Mouse (Mus musculus) liver, embryonic 16.5 days (tissue): ENCODE results near the gene B3gntl1. TPM values are rescaled to one million over a fixed set of nuclear protein-coding genes. Genes with fewer than 3 reads are reported as not detected.

Experiments used
- ATAC-seq: fragments of 200-750 bp; cut with Nextera tagmentation; 2 replicates; pipeline ENCODE4 v1.8.0; 2017; ENCODE audit warnings: low read depth, mild to moderate bottlenecking, moderate number of reproducible peaks, moderate library complexity
- H3K27ac ChIP-seq: fragments of 300-500 bp; sonication (generic); 2 replicates; pipeline ENCODE4 v1.5.1; 2014; ENCODE audit warnings: mild to moderate bottlenecking, low read length
- H3K27me3 ChIP-seq: fragments of 300-500 bp; sonication (generic); 2 replicates; pipeline ENCODE4 v1.6.1; 2014; ENCODE audit warnings: low read depth, low read length, mixed read lengths; ENCODE audit not compliant: control insufficient read depth, insufficient read depth
- H3K36me3 ChIP-seq: fragments of 300-500 bp; sonication (generic); 2 replicates; pipeline ENCODE4 v1.6.1; 2014; ENCODE audit warnings: mild to moderate bottlenecking; ENCODE audit not compliant: control insufficient read depth, insufficient read depth
- H3K4me1 ChIP-seq: fragments of 300-500 bp; sonication (generic); 2 replicates; pipeline ENCODE4 v1.6.1; 2014; ENCODE audit warnings: low read depth, low read length, mixed read lengths; ENCODE audit not compliant: control insufficient read depth
- H3K4me2 ChIP-seq: fragments of 300-500 bp; sonication (generic); 2 replicates; pipeline ENCODE4 v1.6.1; 2014; ENCODE audit warnings: low read depth, low read length, mixed read lengths
- H3K4me3 ChIP-seq: fragments of 300-500 bp; sonication (generic); 2 replicates; pipeline ENCODE4 v1.5.1; 2014; ENCODE audit warnings: low read depth, mild to moderate bottlenecking, low read length
- H3K9ac ChIP-seq: fragments of 300-500 bp; sonication (generic); 2 replicates; pipeline ENCODE4 v1.6.1; 2014; ENCODE audit warnings: low read depth, low read length
- H3K9me3 ChIP-seq: fragments of 300-500 bp; sonication (generic); replicated peaks from 2 replicates; pipeline ENCODE4 v1.6.1; 2016; ENCODE audit warnings: low read length; ENCODE audit not compliant: control insufficient read depth
- WGBS: fragments of 180-500 bp; shearing (Covaris S2); extraction: QIAGEN DNeasy Blood & Tissue Kit; methylation state at CpG from one replicate; pipeline ENCODE4 v1.1.7; 2014; ENCODE audit not compliant: insufficient replicate concordance; 5-methylcytosine and 5-hydroxymethylcytosine counted together
- polyA plus RNA-seq: library from polyadenylated mRNA; unstranded; fragments of >200 nt; fragmentation: Nextera tagmentation; extraction: Ambion mirVana; gene quantifications from 2 replicates; pipeline ENCODE4 v1.2.1, GENCODE M21; 2015

B3gntl1 gene
- polyA plus RNA-seq = 1.2 and 1.8 TPM in 2 replicates

DNA sequence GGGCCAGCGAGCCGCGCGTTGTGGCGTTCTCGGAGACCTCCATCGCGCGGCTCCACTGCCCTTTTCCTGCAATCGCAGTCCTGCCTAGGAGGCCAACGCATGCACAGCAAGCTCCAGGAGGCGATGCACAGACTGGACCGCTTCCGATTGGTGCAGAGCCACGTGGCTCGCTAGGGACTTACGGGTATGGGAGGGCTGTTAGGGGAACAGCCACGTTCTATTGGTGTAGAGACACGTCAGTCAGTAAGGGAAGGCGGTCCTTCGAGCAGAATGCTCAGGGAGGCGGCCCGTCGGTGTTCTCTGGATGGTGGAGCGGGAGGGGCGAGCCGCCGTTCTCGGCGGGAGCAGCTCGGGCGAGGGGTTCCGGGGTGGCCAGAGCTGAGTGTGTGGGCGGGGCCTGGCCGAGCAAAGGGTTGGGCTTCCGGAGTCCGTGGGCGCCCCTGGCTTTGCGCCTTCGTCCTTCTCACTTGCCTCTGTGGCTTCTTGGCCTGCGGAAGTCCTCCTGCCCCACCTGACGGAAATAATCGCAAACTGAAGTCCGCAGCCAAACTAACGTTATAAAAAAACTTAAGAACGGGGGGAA lies at the start of gene B3gntl1:
TSS of gene B3gntl1 (minus strand) at position 164 of the 583 bp plus-strand sequence.
- peak within 1 kb of the TSS; percentile 80 for H3K27ac ChIP-seq
- H3K36me3 ChIP-seq = no peaks in the 10 kb centered on the region
- peak; percentile 99 for ATAC-seq
- H3K9ac ChIP-seq = peak within 1 kb of the TSS; percentile 62
- no peaks in the 10 kb centered on the region for H3K27me3 ChIP-seq
- no peaks in the 10 kb centered on the region for H3K9me3 ChIP-seq
- WGBS = 1% methylated on average over 45 of the region's 46 CpGs
- H3K4me1 ChIP-seq = peaks cover 8% of the 10 kb centered on the region
- peak within 1 kb of the TSS; percentile 73 for H3K4me3 ChIP-seq
- H3K4me2 ChIP-seq = peak within 1 kb of the TSS; percentile 95

DNA sequence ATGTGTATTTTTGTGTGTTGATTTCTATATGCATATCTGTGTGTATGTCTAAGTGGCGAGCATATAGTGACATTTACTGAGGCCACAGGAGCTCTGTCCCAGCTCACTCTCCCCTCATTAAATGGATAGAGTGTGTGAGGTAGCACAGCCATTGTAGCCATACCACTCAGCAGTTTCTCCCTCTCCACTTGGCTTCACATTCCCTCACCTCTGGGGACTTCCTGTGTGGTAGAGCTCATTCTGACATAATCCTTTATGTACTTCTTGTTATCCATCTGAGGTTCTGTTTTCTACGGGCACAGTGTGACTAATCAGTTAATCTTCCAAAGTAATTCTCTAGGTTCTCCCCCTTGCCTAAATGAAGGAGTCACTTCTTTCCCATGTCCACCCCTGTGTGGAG lies 49.5 kb upstream of the B3gntl1 start:
- no peaks in the 10 kb centered on the region for H3K27me3 ChIP-seq
- H3K4me3 ChIP-seq = no peak overlapping the region
- no peak overlapping the region for H3K4me2 ChIP-seq
- no peaks in the 10 kb centered on the region for H3K36me3 ChIP-seq
- no peaks in the 10 kb centered on the region for H3K4me1 ChIP-seq
- 40% methylated on average over 2 of the region's 2 CpGs for WGBS
- H3K9ac ChIP-seq = no peak overlapping the region
- ATAC-seq = no peak
- no peak overlapping the region for H3K27ac ChIP-seq
- no peaks in the 10 kb centered on the region for H3K9me3 ChIP-seq

DNA sequence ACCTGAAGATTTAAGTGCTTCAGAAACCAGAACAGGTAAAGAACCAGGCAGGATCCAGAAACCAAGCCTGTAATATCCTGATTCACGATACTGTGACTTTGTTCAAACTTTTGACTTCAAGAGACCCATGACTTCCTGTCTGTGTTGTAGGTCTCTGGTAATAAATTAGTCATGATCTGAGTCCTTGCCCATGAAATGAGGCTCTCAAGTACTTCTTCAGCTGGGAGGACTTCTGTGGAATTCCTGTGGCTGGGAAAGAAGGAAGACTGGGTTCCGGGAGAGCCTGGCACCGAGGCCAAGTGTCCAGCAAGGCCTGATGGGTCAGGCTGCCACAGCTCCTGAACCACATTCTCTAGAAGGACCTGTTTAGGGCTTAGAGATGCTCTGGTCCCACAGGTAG lies 47.8 kb upstream of the B3gntl1 start:
- no peaks in the 10 kb centered on the region for H3K27me3 ChIP-seq
- no peak overlapping the region for H3K4me3 ChIP-seq
- WGBS = 63% methylated on average over 3 of the region's 3 CpGs
- H3K9me3 ChIP-seq = no peaks in the 10 kb centered on the region
- no peaks in the 10 kb centered on the region for H3K4me1 ChIP-seq
- no peaks in the 10 kb centered on the region for H3K36me3 ChIP-seq
- ATAC-seq = no peak
- no peak overlapping the region for H3K4me2 ChIP-seq
- H3K9ac ChIP-seq = no peak overlapping the region
- no peak overlapping the region for H3K27ac ChIP-seq

DNA sequence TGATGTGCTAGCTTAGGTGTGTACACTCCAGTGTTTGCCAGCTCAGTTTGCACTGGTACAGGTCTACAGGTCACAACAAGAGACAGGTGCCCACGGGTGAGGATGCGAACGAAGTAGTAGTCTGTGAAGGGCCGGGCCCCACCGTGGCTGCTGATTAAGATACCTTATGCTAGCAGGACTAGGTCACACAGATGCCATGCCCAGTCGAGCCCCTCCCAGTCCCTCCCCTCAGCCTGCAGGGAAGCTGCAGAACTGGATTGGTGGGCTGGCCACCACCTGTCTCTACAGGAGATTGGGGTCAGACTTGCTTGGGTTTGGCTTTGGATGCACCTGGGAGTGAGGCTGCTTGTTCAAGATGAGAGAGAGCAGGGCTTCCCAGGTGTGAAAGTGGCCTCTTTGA lies 44.8 kb upstream of the B3gntl1 start:
- WGBS = 44% methylated on average over 6 of the region's 6 CpGs
- Histone ChIP-seq H3K4me3 (no peak overlapping the region), H3K9ac (no peak overlapping the region), H3K9me3 (no peaks in the 10 kb centered on the region), H3K27ac (no peak overlapping the region), H3K4me1 (no peaks in the 10 kb centered on the region), H3K27me3 (no peaks in the 10 kb centered on the region), H3K36me3 (no peaks in the 10 kb centered on the region), H3K4me2 (no peak overlapping the region)
- ATAC-seq = no peak

DNA sequence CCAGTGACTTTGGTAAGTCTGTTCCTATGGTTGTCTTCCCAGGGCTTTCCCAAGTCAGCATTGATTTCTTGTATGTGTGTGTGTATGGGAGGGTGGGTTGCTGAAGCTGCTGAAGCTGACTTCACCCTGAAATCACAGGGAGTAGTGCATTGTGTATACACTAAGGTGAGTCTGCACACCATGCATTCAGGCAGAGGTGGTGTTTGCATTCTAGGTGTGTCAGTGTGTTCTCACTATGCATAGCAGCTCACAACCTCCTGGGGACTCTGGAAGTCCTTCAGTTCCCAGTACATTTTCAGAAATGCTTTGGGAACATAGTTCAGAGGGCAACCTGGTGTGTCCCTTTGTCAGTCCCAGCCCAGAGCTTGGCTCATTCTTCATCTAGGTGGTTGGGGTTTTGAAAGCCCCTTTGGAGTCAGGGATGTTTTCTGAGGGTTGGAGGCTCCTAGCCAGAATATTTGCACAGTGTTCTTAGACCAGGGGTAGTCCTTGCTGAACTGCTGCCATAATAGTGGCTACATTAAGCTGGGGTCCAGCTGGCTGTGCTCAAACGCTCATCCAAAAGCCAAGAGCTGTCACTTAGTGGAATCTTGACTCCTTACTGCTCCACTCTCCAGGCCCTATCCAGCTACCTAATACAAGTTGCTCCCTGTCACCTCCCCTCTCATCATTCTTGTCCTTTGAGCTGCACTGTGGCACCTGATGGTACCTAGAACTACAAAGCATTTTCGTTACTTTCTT lies 42.0 kb upstream of the B3gntl1 start:
- H3K9ac ChIP-seq = no peak overlapping the region
- H3K4me3 ChIP-seq = no peak overlapping the region
- no peaks in the 10 kb centered on the region for H3K9me3 ChIP-seq
- ATAC-seq = no peak
- no peaks in the 10 kb centered on the region for H3K27me3 ChIP-seq
- no peak overlapping the region for H3K27ac ChIP-seq
- WGBS = 41% methylated on average over 2 of the region's 2 CpGs
- H3K36me3 ChIP-seq = no peaks in the 10 kb centered on the region
- H3K4me2 ChIP-seq = no peak overlapping the region
- no peaks in the 10 kb centered on the region for H3K4me1 ChIP-seq

DNA sequence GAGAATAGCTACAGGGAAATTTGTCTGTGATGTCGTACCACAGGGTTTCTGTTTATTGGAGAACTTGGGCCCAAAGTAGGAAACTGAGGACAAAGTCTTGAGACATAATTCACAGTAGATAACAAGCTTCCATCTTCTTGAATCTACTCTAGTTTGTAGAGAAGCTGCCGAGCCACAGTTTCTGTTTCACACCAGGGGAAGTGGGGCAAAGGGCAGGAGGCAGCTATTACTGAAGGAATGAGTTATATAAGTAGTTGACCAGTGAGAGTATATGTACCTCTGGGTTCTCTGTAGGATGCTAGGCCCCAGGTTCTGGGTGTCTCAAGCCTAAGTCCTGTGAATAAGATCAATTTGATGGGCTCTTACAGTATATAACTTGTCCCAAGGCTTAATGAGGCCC lies 40.6 kb upstream of the B3gntl1 start:
- ATAC-seq = no peak
- no peak overlapping the region for H3K4me3 ChIP-seq
- no peaks in the 10 kb centered on the region for H3K9me3 ChIP-seq
- H3K4me2 ChIP-seq = no peak overlapping the region
- H3K27me3 ChIP-seq = no peaks in the 10 kb centered on the region
- WGBS = 38% methylated on average over 2 of the region's 2 CpGs
- no peak overlapping the region for H3K9ac ChIP-seq
- H3K36me3 ChIP-seq = no peaks in the 10 kb centered on the region
- no peak overlapping the region for H3K27ac ChIP-seq
- H3K4me1 ChIP-seq = no peaks in the 10 kb centered on the region

DNA sequence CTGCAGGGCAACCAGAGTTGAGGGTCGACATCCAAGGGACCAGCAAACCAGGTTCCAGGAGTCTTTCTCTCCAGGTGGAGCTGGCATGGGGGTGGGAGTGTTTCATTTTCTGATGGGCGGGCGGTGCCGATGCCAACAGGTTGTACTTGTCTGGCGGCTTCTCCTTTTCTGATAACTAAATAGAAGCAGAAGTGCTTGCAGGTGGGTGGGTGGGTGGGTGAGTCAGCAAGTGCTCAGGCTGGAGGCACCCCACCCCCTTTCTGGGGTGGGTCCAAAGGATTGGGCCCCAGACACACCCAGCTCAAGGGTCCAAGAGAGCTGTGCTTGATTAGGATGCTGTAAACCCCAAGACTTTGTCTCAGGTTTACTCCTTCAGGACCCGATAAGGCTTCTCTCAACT lies 40.0 kb upstream of the B3gntl1 start:
- WGBS = 62% methylated on average over 6 of the region's 6 CpGs
- Histone ChIP-seq H3K27me3 (no peaks in the 10 kb centered on the region), H3K9me3 (no peaks in the 10 kb centered on the region), H3K4me3 (no peak overlapping the region), H3K9ac (no peak overlapping the region), H3K36me3 (no peaks in the 10 kb centered on the region), H3K4me2 (no peak overlapping the region), H3K27ac (no peak overlapping the region), H3K4me1 (no peaks in the 10 kb centered on the region)
- ATAC-seq = no peak

DNA sequence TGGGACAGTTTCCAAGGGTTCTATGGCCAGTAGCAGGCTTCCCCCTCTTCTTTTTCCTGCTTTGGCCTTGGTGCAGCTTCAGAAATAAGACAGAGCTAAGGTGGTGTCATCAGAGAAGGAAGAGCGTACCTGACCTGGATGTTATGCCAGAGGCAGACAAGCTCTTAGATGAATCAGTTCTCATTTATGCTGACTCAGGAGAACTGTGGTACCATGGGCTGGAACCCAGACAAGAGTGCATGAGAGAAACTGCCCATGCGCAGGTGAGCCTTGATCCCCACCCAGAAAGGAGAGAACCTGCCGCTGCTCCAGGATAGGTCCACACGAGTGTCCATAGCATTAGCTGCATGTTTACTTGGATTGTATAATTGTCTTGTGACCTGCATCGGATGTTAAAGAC lies 37.3 kb upstream of the B3gntl1 start:
- no peak overlapping the region for H3K4me2 ChIP-seq
- H3K4me1 ChIP-seq = no peaks in the 10 kb centered on the region
- H3K36me3 ChIP-seq = no peaks in the 10 kb centered on the region
- no peak overlapping the region for H3K4me3 ChIP-seq
- no peaks in the 10 kb centered on the region for H3K27me3 ChIP-seq
- 79% methylated on average over 5 of the region's 5 CpGs for WGBS
- H3K9ac ChIP-seq = no peak overlapping the region
- no peak for ATAC-seq
- no peaks in the 10 kb centered on the region for H3K9me3 ChIP-seq
- H3K27ac ChIP-seq = no peak overlapping the region

DNA sequence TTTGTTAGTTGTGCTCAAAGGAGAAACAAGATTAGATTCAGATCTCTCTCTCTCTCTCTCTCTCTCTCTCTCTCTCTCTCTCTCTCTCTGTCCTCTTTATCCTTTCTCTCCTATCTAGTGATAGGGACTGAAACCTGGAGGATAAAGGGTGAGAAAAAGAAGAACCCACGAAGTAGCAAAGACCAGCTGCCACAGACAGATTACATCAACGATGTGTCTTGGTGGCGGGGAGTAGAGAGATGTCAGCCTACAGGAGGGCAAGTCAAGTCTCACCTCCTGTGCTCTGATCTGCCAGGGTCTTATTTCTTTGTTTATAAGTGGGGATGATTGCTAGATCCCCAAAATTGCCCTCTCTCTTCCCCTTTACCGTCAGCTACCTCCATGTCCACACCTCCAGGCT lies 36.3 kb upstream of the B3gntl1 start:
- Histone ChIP-seq H3K4me1 (no peaks in the 10 kb centered on the region), H3K36me3 (no peaks in the 10 kb centered on the region), H3K9ac (no peak overlapping the region), H3K27me3 (peaks cover 2% of the 10 kb centered on the region; the same call in 1 of the 2 replicates), H3K27ac (no peak overlapping the region), H3K4me2 (no peak overlapping the region), H3K4me3 (no peak overlapping the region), H3K9me3 (no peaks in the 10 kb centered on the region)
- whole genome bisulfite sequencing = 37% methylated on average over 4 of the region's 4 CpGs
- ATAC-seq = no peak
